Mouse (Mus musculus) C2C12 (cell line): ENCODE results near the gene Farsb.

Source experiments
- CEBPB ChIP-seq: IDR thresholded peaks from one replicate; pipeline ENCODE4 v1.6.1; 2011; ENCODE audit warnings: low read depth, mild to moderate bottlenecking, control low read depth, moderate library complexity
- CTCF ChIP-seq: IDR thresholded peaks from one replicate; pipeline ENCODE4 v1.5.1; 2011; ENCODE audit not compliant: control insufficient read depth, insufficient read depth, insufficient read length
- FOSL1 ChIP-seq: IDR thresholded peaks from one replicate; pipeline ENCODE4 v1.8.0; 2011; ENCODE audit warnings: mild to moderate bottlenecking, low read length; ENCODE audit not compliant: poor library complexity, insufficient read depth, severe bottlenecking
- MAX ChIP-seq: IDR thresholded peaks from one replicate; pipeline ENCODE4 v1.6.1; 2011; ENCODE audit warnings: mild to moderate bottlenecking, control low read depth
- MYOD1 ChIP-seq: IDR thresholded peaks from one replicate; pipeline ENCODE4 v1.6.1; 2011; ENCODE audit warnings: low read depth; ENCODE audit not compliant: control insufficient read depth, insufficient read length
- MYOG ChIP-seq: IDR thresholded peaks from one replicate; pipeline ENCODE4 v1.6.1; 2011; ENCODE audit not compliant: control insufficient read depth, insufficient read length; ENCODE audit errors: extremely low read depth
- USF1 ChIP-seq: IDR thresholded peaks from one replicate; pipeline ENCODE4 v1.6.1; 2011; ENCODE audit warnings: low read depth, mild to moderate bottlenecking, control low read depth, moderate library complexity

DNA sequence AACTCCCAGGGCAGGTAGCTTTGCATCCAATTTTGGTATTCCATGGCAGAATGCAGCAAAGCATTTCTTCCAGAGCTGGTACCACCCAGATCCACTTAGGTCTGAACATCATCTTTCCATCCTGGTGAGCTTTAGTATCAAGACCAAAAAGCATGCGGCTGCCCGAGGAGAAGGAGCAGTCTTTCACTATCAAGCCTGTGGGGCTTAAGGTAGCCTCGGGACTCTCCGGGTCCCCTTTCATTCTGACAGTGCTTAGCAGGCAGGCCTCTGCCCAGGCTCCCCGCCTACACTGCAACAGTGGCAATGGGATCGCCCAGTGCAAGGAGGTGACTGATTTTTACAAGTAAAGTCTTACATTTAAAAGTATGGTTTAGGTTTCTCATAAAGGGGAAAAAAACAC, 36.2 kb downstream of the Farsb start:
- TF ChIP-seq CTCF, result no peak
- TF ChIP-seq USF1, result no peak
- TF ChIP-seq MYOG, result no peak
- no peak for TF ChIP-seq MAX
- TF ChIP-seq MYOD1, result no peak
- TF ChIP-seq CEBPB, result no peak
- TF ChIP-seq FOSL1, result no peak
